Mouse (Mus musculus) forebrain, embryonic 12.5 days (tissue): Measurements from ENCODE around the gene Gse1. TPM values are rescaled to one million over a fixed set of nuclear protein-coding genes. Genes with fewer than 3 reads are reported as not detected.

Source experiments
- ATAC-seq: fragments of 200-750 bp; cut with Nextera tagmentation; 2 replicates; pipeline ENCODE4 v1.8.0; 2017; ENCODE audit warnings: moderate TSS enrichment; ENCODE audit not compliant: low FRiP score
- H3K27ac ChIP-seq: fragments of 300-500 bp; sonication (generic); 2 replicates; pipeline ENCODE4 v1.5.1; 2016; ENCODE audit warnings: mild to moderate bottlenecking
- H3K27me3 ChIP-seq: fragments of 300-500 bp; sonication (generic); 2 replicates; pipeline ENCODE4 v1.6.1; 2016; ENCODE audit warnings: mild to moderate bottlenecking
- H3K36me3 ChIP-seq: fragments of 300-500 bp; sonication (generic); replicated peaks from 2 replicates; pipeline ENCODE4 v1.6.1; 2016; ENCODE audit warnings: mild to moderate bottlenecking
- H3K4me1 ChIP-seq: fragments of 300-500 bp; sonication (generic); 2 replicates; pipeline ENCODE4 v1.6.1; 2016
- H3K4me2 ChIP-seq: fragments of 300-500 bp; sonication (generic); 2 replicates; pipeline ENCODE4 v1.6.1; 2016; ENCODE audit warnings: mild to moderate bottlenecking, moderate library complexity
- H3K4me3 ChIP-seq: fragments of 300-500 bp; sonication (generic); replicated peaks from 2 replicates; pipeline ENCODE4 v1.5.1; 2016; ENCODE audit warnings: mild to moderate bottlenecking
- H3K9ac ChIP-seq: fragments of 300-500 bp; sonication (generic); 2 replicates; pipeline ENCODE4 v1.6.1; 2016; ENCODE audit warnings: mild to moderate bottlenecking
- H3K9me3 ChIP-seq: fragments of 300-500 bp; sonication (generic); 2 replicates; pipeline ENCODE4 v1.6.1; 2016
- WGBS: fragments of 180-500 bp; shearing (Covaris S2); methylation state at CpG from one replicate; pipeline ENCODE4 v1.1.7; 2016; 5-methylcytosine and 5-hydroxymethylcytosine counted together
- polyA plus RNA-seq: library from polyadenylated mRNA; unstranded; fragments of >200 nt; fragmentation: Nextera tagmentation; extraction: Ambion mirVana; gene quantifications from 2 replicates; pipeline ENCODE4 v1.2.1, GENCODE M21; 2016

Gene Gse1
- polyA plus RNA-seq, 1 experiment from 2014 or later = 20.4 TPM

DNA sequence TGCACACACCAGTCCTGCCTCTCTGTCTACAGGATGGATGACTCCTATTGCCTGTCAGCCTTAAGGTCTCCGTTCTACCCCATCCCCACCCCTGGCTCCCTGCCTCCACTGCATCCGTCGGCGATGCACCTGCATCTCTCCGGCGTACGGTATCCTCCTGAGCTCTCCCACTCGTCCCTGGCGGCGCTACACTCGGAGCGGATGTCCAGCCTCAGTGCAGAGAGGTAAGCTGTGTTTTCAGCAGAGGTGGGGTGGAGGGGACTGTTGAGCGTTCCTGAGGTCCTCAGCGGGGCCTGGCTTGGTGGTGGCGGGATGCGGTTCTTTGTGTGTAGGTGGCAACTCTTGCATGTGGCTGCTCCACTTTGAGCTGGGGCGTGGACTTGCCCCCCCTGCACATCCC, 339.5 kb downstream of the Gse1 start:
- peaks cover 49% of the 10 kb centered on the region for H3K4me1 ChIP-seq
- 95% methylated on average over 17 of the region's 17 CpGs for WGBS
- no peaks in the 10 kb centered on the region for H3K9me3 ChIP-seq
- no peak for ATAC-seq
- H3K9ac ChIP-seq = no peak overlapping the region
- H3K4me2 ChIP-seq = no peak overlapping the region
- H3K36me3 ChIP-seq = peaks cover 70% of the 10 kb centered on the region
- H3K27me3 ChIP-seq = no peaks in the 10 kb centered on the region
- 0 out of 2 replicates have a peak overlapping the region, but pooled peaks have one; percentile 25 for H3K27ac ChIP-seq
- H3K4me3 ChIP-seq = no peak overlapping the region; the same call in 1 of the 2 replicates

DNA sequence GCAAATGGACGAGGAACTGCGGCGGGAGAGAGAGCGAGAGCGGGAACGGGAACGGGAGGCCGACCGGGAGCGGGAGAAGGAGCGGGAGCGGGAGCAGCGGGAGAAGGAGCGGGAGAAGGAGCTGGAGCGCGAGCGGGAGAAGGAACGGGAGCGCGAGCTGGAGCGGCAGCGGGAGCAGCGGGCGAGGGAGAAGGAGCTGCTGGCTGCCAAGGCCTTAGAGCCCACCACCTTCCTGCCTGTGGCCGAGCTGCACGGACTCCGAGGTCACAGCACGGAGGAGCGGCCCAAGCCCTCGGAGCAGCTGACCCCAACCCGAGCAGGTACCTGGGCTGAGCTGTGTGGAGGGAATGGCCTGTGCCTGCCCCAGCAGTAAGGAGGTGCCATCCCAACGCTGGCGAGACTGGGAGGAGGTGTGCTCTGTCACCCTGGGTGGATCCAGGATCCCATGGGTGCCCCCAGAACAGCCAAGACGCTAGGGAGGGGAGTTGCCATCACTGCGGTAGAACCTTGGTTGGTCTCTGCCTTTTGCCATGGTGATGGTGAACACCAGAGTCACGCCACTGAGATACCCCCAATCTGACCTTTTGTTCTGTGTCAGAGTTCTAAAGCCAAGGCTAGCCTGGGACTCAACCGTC, 340.0 kb downstream of the Gse1 start:
- H3K4me3 ChIP-seq = no peak overlapping the region
- ATAC-seq = no peak
- H3K9ac ChIP-seq = no peak overlapping the region
- H3K36me3 ChIP-seq = peaks cover 75% of the 10 kb centered on the region
- H3K9me3 ChIP-seq = no peaks in the 10 kb centered on the region
- H3K4me1 ChIP-seq = peaks cover 44% of the 10 kb centered on the region
- no peak overlapping the region for H3K27ac ChIP-seq
- no peak overlapping the region for H3K4me2 ChIP-seq
- H3K27me3 ChIP-seq = no peaks in the 10 kb centered on the region
- 97% methylated on average over 37 of the region's 37 CpGs for WGBS

- H3K27ac ChIP-seq = peak overlapping the region; percentile 50; the same call in 1 of the 2 replicates
- no peaks in the 10 kb centered on the region for H3K9me3 ChIP-seq
- no peak overlapping the region for H3K9ac ChIP-seq
- peaks cover 84% of the 10 kb centered on the region for H3K36me3 ChIP-seq
- ATAC-seq = no peak
- no peak overlapping the region for H3K4me2 ChIP-seq
- 96% methylated on average over 17 of the region's 17 CpGs for WGBS
- H3K27me3 ChIP-seq = no peaks in the 10 kb centered on the region
- H3K4me3 ChIP-seq = no peak overlapping the region
- H3K4me1 ChIP-seq = peaks cover 38% of the 10 kb centered on the region
Measured at GRCm38 (mm10) chr8:120569123-120569522, 340.9 kb downstream of the Gse1 start.

DNA sequence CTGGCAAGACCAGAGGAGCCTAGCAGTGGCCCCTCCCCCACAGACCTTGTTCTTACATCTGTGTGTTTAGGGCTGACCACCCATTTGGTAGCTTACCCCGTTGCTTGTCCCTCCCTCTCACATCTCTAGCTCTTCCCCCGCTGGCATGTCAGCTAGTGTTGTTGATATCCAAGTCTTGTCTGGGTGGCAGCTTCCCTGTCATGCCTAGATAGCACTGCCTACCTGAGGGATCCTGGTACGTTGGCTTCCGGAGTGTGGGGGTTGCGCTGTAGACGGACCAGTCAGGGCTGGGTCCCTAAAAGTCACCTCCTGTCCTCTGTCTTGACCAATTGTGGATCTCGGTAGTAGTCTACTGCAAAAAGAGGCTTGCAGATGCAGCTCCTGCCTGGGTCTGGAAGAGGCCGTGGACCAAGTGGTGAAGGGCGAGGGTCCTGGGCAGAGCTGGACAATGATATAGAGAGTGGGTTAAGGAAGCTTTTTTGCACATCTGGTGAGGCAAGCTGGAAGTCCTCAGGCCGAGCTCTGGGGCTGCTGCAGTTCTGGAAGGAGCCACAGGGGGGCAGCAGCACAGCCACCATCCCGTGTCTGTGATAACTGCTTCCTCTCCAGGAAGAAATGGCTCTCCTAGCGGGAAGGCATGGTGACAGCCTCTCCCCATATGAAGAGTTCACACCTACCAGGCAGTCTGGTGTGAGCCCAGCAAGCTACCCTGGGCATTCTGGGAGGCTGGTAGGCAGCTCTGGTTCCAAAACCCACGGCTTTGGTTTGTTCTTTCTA, 341.9 kb downstream of the Gse1 start:
- 57% methylated on average over 13 of the region's 13 CpGs for WGBS

DNA sequence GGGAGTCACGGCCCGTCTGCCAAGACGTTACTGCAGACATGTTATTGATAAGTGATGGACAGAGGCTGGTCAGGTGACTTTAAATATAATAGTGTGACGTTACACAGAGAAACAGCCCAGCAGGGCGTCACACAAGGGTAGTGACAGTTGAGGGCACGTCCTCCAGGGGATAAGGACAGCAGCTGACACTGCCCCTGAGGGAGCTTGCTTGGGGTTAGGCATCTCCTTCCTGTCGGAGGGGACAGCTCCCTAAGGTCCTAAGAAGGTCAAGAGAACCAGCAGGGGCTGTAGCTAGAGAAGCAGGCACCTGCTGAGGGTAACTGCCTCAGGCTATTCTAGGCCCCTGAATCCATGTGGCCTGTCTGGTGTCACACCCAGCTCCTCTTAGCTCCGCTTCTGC, 343.3 kb downstream of the Gse1 start:
- no peak overlapping the region for H3K4me3 ChIP-seq
- no peaks in the 10 kb centered on the region for H3K9me3 ChIP-seq
- H3K36me3 ChIP-seq = peaks cover 98% of the 10 kb centered on the region
- WGBS = 82% methylated on average over 8 of the region's 8 CpGs
- H3K27ac ChIP-seq = 0 out of 2 replicates have a peak overlapping the region, but pooled peaks have one; percentile 14
- no peak overlapping the region for H3K4me2 ChIP-seq
- no peak for ATAC-seq
- no peaks in the 10 kb centered on the region for H3K27me3 ChIP-seq
- no peak overlapping the region for H3K9ac ChIP-seq
- peaks cover 24% of the 10 kb centered on the region for H3K4me1 ChIP-seq

More for the DNA sequence above, 341.9 kb downstream of the Gse1 start:
- H3K9me3 ChIP-seq = no peaks in the 10 kb centered on the region
- no peak overlapping the region for H3K9ac ChIP-seq
- no peaks in the 10 kb centered on the region for H3K27me3 ChIP-seq
- H3K4me3 ChIP-seq = no peak overlapping the region
- peaks cover 94% of the 10 kb centered on the region for H3K36me3 ChIP-seq
- H3K4me1 ChIP-seq = peaks cover 33% of the 10 kb centered on the region
- H3K27ac ChIP-seq = peak overlapping the region; percentile 50
- no peak for ATAC-seq
- no peak overlapping the region for H3K4me2 ChIP-seq

DNA sequence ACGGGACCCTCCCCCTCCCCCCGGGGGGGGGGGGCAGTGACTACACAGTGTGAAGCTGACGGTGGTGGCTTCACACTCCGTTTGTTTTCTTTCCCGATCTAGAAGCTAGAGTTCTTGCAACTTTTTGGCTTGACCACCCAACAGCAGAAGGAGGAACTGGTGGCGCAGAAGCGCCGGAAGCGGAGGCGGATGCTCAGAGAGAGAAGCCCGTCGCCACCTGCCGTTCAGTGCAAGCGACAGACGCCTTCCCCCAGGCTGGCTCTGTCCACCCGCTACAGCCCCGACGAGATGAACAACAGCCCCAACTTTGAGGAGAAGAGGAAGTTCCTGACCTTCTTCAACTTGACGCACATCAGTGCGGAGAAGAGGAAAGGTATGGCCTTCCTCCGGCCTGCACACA, 344.3 kb downstream of the Gse1 start:
- Histone ChIP-seq H3K4me2 (no peak overlapping the region), H3K4me3 (no peak overlapping the region), H3K27me3 (no peaks in the 10 kb centered on the region), H3K27ac (no peak overlapping the region; the same call in 1 of the 2 replicates), H3K9me3 (no peaks in the 10 kb centered on the region), H3K36me3 (peaks cover 98% of the 10 kb centered on the region), H3K4me1 (peaks cover 16% of the 10 kb centered on the region), H3K9ac (no peak overlapping the region)
- no peak for ATAC-seq
- WGBS = 83% methylated on average over 21 of the region's 21 CpGs

DNA sequence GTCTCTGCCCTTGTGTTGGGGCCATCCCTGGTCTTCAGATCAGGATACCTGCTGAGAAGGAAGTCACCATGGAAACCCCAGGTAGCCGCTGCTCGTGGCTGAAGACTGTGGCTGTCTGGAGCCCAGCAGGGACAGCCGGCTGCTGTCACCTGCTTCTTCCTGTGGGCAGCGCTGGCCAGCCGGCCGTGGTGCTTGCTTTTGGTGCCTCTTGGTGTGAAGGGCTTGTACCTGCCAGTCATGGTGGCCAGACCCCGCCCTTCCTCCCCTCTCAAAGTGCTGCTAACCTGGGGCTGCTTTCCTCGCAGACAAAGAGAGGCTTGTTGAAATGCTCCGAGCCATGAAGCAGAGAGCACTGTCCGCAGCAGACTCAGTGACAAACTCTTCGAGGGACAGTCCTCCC, 345.6 kb downstream of the Gse1 start:
- Histone ChIP-seq H3K4me2 (no peak overlapping the region), H3K9me3 (no peaks in the 10 kb centered on the region), H3K27ac (no peak overlapping the region), H3K4me1 (peaks cover 16% of the 10 kb centered on the region), H3K27me3 (no peaks in the 10 kb centered on the region), H3K9ac (no peak overlapping the region), H3K4me3 (no peak overlapping the region), H3K36me3 (peaks cover 98% of the 10 kb centered on the region)
- 66% methylated on average over 11 of the region's 11 CpGs for WGBS
- no peak for ATAC-seq

DNA sequence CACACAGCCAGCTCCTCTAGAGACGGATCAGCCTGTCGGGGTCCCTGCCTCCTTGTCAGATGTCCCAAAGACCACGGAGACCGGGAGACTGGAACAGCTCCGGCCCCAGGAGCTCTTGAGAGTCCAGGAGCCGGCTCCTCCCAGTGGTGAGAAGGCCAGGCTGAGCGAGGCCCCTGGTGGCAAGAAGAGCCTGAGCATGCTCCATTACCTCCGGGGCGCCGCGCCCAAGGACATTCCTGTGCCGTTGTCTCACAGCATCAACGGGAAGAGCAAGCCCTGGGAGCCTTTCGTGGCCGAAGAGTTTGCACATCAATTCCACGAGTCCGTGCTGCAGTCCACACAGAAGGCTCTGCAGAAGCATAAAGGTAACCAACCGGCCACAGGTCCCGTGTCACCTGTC, 346.7 kb downstream of the Gse1 start:
- WGBS = 78% methylated on average over 19 of the region's 19 CpGs
- no peak for ATAC-seq
- H3K27me3 ChIP-seq = no peaks in the 10 kb centered on the region
- H3K4me2 ChIP-seq = no peak overlapping the region
- no peak overlapping the region for H3K9ac ChIP-seq
- no peak overlapping the region for H3K4me3 ChIP-seq
- H3K36me3 ChIP-seq = peaks cover 97% of the 10 kb centered on the region
- H3K4me1 ChIP-seq = peaks cover 15% of the 10 kb centered on the region
- no peak overlapping the region for H3K27ac ChIP-seq
- H3K9me3 ChIP-seq = no peaks in the 10 kb centered on the region

- H3K4me2 ChIP-seq = no peak overlapping the region
- H3K4me1 ChIP-seq = peaks cover 12% of the 10 kb centered on the region; the same call in 1 of the 2 replicates
- WGBS = 70% methylated on average over 9 of the region's 9 CpGs
- no peaks in the 10 kb centered on the region for H3K27me3 ChIP-seq
- H3K4me3 ChIP-seq = no peak overlapping the region
- H3K36me3 ChIP-seq = peaks cover 99% of the 10 kb centered on the region
- ATAC-seq = no peak
- H3K9me3 ChIP-seq = no peaks in the 10 kb centered on the region
- 0 out of 2 replicates have a peak overlapping the region, but pooled peaks have one; percentile 13 for H3K27ac ChIP-seq
- H3K9ac ChIP-seq = no peak overlapping the region
Measured at GRCm38 (mm10) chr8:120575801-120576200, 347.5 kb downstream of the Gse1 start.

DNA sequence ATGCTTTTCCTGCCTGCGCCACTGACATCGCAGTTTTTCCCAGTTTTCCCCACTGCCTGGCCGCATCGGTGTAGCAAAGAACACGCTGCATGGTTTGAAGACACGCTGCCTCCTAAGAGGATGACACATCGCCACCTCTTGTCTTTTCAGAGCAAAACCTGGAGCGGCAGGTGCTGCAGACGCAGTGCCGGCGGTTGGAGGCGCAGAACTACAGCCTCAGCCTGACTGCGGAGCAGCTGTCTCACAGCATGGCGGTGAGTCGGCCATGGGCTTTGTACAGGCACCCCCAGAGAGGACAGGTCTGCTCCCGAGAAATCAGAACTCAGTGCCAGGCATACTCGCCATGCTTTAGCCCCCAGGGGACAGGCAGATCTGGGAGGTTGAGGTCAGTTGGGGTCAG, 349.6 kb downstream of the Gse1 start:
- Histone ChIP-seq H3K36me3 (peaks cover 95% of the 10 kb centered on the region), H3K9ac (no peak overlapping the region), H3K27ac (peak overlapping the region; percentile 25; the same call in 1 of the 2 replicates), H3K9me3 (no peaks in the 10 kb centered on the region), H3K4me1 (peaks cover 12% of the 10 kb centered on the region; the same call in 1 of the 2 replicates), H3K4me2 (no peak overlapping the region), H3K27me3 (no peaks in the 10 kb centered on the region), H3K4me3 (no peak overlapping the region)
- 91% methylated on average over 17 of the region's 17 CpGs for WGBS
- no peak for ATAC-seq

DNA sequence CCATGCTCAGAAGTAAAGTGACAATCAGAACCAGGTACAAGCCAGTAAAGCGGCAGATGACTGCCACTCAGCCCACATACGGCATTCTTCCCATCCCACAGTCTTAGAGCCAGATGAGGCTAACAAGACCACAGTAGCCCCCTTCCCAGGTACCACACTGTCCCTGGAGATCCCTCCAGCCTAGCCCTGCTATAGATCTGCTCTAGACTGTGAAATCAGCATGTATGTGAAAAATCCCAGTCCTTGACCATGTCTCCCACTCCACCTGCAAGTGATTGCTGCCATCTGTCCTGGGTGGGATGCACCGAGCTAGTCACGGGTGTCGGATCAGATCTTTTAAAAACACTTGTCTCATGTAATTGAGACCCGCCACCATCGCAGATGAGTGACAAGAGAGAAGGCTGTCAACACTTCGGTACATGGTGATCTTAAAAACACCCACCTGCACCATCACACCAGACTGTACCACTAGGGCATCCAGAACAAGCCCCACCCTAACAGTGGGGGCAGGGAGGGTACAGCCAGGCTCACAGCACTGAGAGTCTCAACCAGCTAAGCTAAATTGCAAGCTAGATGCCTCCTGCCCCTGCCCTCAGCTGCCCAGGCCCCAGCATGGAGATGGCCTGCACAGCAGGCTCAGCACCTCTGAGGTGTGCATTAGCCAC, 352.2 kb downstream of the Gse1 start:
- Histone ChIP-seq H3K9ac (no peak overlapping the region), H3K4me3 (no peak overlapping the region), H3K36me3 (peaks cover 80% of the 10 kb centered on the region), H3K4me2 (no peak overlapping the region), H3K9me3 (no peaks in the 10 kb centered on the region), H3K4me1 (peaks cover 5% of the 10 kb centered on the region; the same call in 1 of the 2 replicates), H3K27me3 (no peaks in the 10 kb centered on the region), H3K27ac (peak overlapping the region; percentile 25; the same call in 1 of the 2 replicates)
- no peak for ATAC-seq
- 91% methylated on average over 8 of the region's 8 CpGs for WGBS

GRCm38 (mm10) chr8:120581329-120581728, 353.1 kb downstream of the Gse1 start:
- Histone ChIP-seq H3K27ac (peak overlapping the region; percentile 32; the same call in 1 of the 2 replicates), H3K9ac (no peak overlapping the region), H3K27me3 (no peaks in the 10 kb centered on the region), H3K4me2 (no peak overlapping the region), H3K36me3 (peaks cover 71% of the 10 kb centered on the region), H3K4me3 (no peak overlapping the region), H3K4me1 (no peaks in the 10 kb centered on the region), H3K9me3 (no peaks in the 10 kb centered on the region)
- no peak for ATAC-seq
- 88% methylated on average over 12 of the region's 12 CpGs for WGBS
